In genomic region chr5:28252999-28253398, GRCm38 (mm10) we compare ENCODE assay signal across 33 mouse cellular contexts. TPM values are rescaled to one million over a fixed set of nuclear protein-coding genes. Genes with fewer than 3 reads are reported as not detected.
"Had no signal": no experiment of that assay in that cellular context is flagged by ENCODE, and none has a peak within 500 bp of the region (broad histone marks: within the 10 kb centered on the region; RNA-seq: fewer than 3 reads in every experiment).

No protein-coding gene starts in this region.

- H3K4me3 ChIP-seq: heart, embryonic 12.5 days; heart, embryonic 13.5 days; heart, embryonic 15.5 days; hindbrain, embryonic 10.5 days; hindbrain, embryonic 12.5 days; hindbrain, embryonic 13.5 days; hindbrain, embryonic 15.5 days; intestine, embryonic 15.5 days; kidney, embryonic 15.5 days; layer of hippocampus, adult 2 months; left cerebral cortex, adult 2 months had no signal

- H3K4me1 ChIP-seq: heart, embryonic 12.5 days; heart, embryonic 13.5 days; heart, embryonic 15.5 days; intestine, embryonic 15.5 days; kidney, embryonic 15.5 days had no signal

- H3K27ac ChIP-seq: heart, embryonic 13.5 days; heart, embryonic 15.5 days; hindbrain, embryonic 10.5 days; hindbrain, embryonic 12.5 days; hindbrain, embryonic 13.5 days; hindbrain, embryonic 14.5 days; hindbrain, embryonic 15.5 days; intestine, embryonic 15.5 days; kidney, embryonic 15.5 days; kidney, postnatal 0 days; layer of hippocampus, adult 2 months; left cerebral cortex, adult 2 months had no signal

- DNase-seq: heart, postnatal 10 days; heart, postnatal 14 days; heart, postnatal 36 days; heart, postnatal 4 days; kidney, adult 11 months; kidney, adult 18-20 months; kidney, adult 2 months; kidney, adult 8-10 months; kidney, adult 9 months; kidney, postnatal 10 days; kidney, postnatal 14 days; kidney, postnatal 25 days; kidney, postnatal 36 days; kidney, postnatal 4 days; layer of hippocampus, adult 9-11 months; layer of hippocampus, postnatal 36 days had no signal

- H3K27me3 ChIP-seq: hindbrain, embryonic 12.5 days; hindbrain, embryonic 13.5 days; hindbrain, embryonic 15.5 days; intestine, embryonic 15.5 days; kidney, embryonic 15.5 days had no signal

RNA-seq across cellular contexts. Expression of gene Cnpy1, which starts 7.4 kb away (rescaled TPM):
- polyA plus RNA-seq: heart, embryonic 13.5 days; heart, embryonic 14.5 days; heart, embryonic 15.5 days; heart, embryonic 16.5 days; heart, postnatal 0 days; inflammation-experienced regulatory T-cells, adult 6 months had no signal
